Mouse (Mus musculus): ENCODE measurements around the gene Ncam1. TPM values are rescaled to one million over a fixed set of nuclear protein-coding genes. Genes with fewer than 3 reads are reported as not detected.

Gene Ncam1
- polyA plus RNA-seq (2012): not detected in 2 replicates

GRCm38 (mm10) chr9:49798806-49799205, at the start of gene Ncam1:
Ncam1 (minus strand) TSS chr9:49798925.
- TF ChIP-seq GATA1 (IDR thresholded peaks at IDR 0.05; ENCODE audit: low read length): no peak

- no peak for TF ChIP-seq GATA1 (IDR thresholded peaks at IDR 0.05; ENCODE audit: low read length)
Observed at GRCm38 (mm10) chr9:49834013-49834412, 35.3 kb upstream of the Ncam1 start.

- no peak for TF ChIP-seq GATA1 (IDR thresholded peaks at IDR 0.05; ENCODE audit: low read length)
Observed at GRCm38 (mm10) chr9:49827671-49828070, 28.9 kb upstream of the Ncam1 start.

GRCm38 (mm10) chr9:49816115-49816650, 17.5 kb upstream of the Ncam1 start:
- TF ChIP-seq GATA1 (IDR thresholded peaks at IDR 0.05; ENCODE audit: low read length): no peak

GRCm38 (mm10) chr9:49814442-49814841, 15.7 kb upstream of the Ncam1 start:
- TF ChIP-seq GATA1 (IDR thresholded peaks at IDR 0.05; ENCODE audit: low read length): no peak

- no peak for TF ChIP-seq GATA1 (IDR thresholded peaks at IDR 0.05; ENCODE audit: low read length)
Observed at GRCm38 (mm10) chr9:49803222-49803621, 4.5 kb upstream of the Ncam1 start.

- TF ChIP-seq GATA1 (IDR thresholded peaks at IDR 0.05; ENCODE audit: low read length): no peak
Observed at GRCm38 (mm10) chr9:49797821-49798571, 729 bp downstream of the Ncam1 start.

GRCm38 (mm10) chr9:49797508-49797820, 1.3 kb downstream of the Ncam1 start:
- TF ChIP-seq GATA1 (IDR thresholded peaks at IDR 0.05; ENCODE audit: low read length): no peak

- TF ChIP-seq GATA1 (IDR thresholded peaks at IDR 0.05; ENCODE audit: low read length): no peak
Observed at GRCm38 (mm10) chr9:49796618-49797507, 1.9 kb downstream of the Ncam1 start.

GRCm38 (mm10) chr9:49795881-49796280, 2.8 kb downstream of the Ncam1 start:
- TF ChIP-seq GATA1 (IDR thresholded peaks at IDR 0.05; ENCODE audit: low read length): no peak

GRCm38 (mm10) chr9:49793987-49794550, 4.7 kb downstream of the Ncam1 start:
- no peak for TF ChIP-seq GATA1 (IDR thresholded peaks at IDR 0.05; ENCODE audit: low read length)

- no peak for TF ChIP-seq GATA1 (IDR thresholded peaks at IDR 0.05; ENCODE audit: low read length)
Observed at GRCm38 (mm10) chr9:49793241-49793640, 5.5 kb downstream of the Ncam1 start.

GRCm38 (mm10) chr9:49792646-49793045, 6.1 kb downstream of the Ncam1 start:
- TF ChIP-seq GATA1 (IDR thresholded peaks at IDR 0.05; ENCODE audit: low read length): no peak

GRCm38 (mm10) chr9:49781016-49781772, 17.5 kb downstream of the Ncam1 start:
- no peak for TF ChIP-seq GATA1 (IDR thresholded peaks at IDR 0.05; ENCODE audit: low read length)

- no peak for TF ChIP-seq GATA1 (IDR thresholded peaks at IDR 0.05; ENCODE audit: low read length)
Observed at GRCm38 (mm10) chr9:49777015-49777637, 21.6 kb downstream of the Ncam1 start.
